Mouse (Mus musculus) intestine, postnatal 0 days (tissue): ENCODE measurements around the gene Samd4b. TPM values are rescaled to one million over a fixed set of nuclear protein-coding genes. Genes with fewer than 3 reads are reported as not detected.
"Not testable (repeated sequence)": the region's sequence is repeated elsewhere in the genome, so short reads cannot be mapped to it uniquely, and the experiment has no call there.

Experiments used
- ATAC-seq: fragments of 200-750 bp; cut with Nextera tagmentation; 2 replicates; pipeline ENCODE4 v1.8.0; 2017; ENCODE audit warnings: mild to moderate bottlenecking, moderate TSS enrichment, moderate library complexity
- H3K27ac ChIP-seq: fragments of 300-500 bp; sonication (generic); 2 replicates; pipeline ENCODE4 v1.5.1; 2014; ENCODE audit warnings: mild to moderate bottlenecking, low read depth, low read length, moderate library complexity
- H3K27me3 ChIP-seq: fragments of 300-500 bp; sonication (generic); replicated peaks from 2 replicates; pipeline ENCODE4 v1.6.1; 2014; ENCODE audit warnings: low read length, mixed read lengths; ENCODE audit not compliant: control insufficient read depth, insufficient read depth
- H3K36me3 ChIP-seq: fragments of 300-500 bp; sonication (generic); 2 replicates; pipeline ENCODE4 v1.6.1; 2014; ENCODE audit warnings: mild to moderate bottlenecking, moderate library complexity; ENCODE audit not compliant: control insufficient read depth, insufficient read depth
- H3K4me1 ChIP-seq: fragments of 300-500 bp; sonication (generic); replicated peaks from 2 replicates; pipeline ENCODE4 v1.6.1; 2014; ENCODE audit warnings: antibody characterized with exemption, low read length, mixed read lengths; ENCODE audit not compliant: control insufficient read depth, insufficient read depth
- H3K4me2 ChIP-seq: fragments of 300-500 bp; sonication (generic); replicated peaks from 2 replicates; pipeline ENCODE4 v1.6.1; 2014; ENCODE audit warnings: low read depth, mild to moderate bottlenecking, moderate library complexity
- H3K4me3 ChIP-seq: fragments of 300-500 bp; sonication (generic); 2 replicates; pipeline ENCODE4 v1.5.1; 2014; ENCODE audit warnings: low read depth, low read length
- H3K9ac ChIP-seq: fragments of 300-500 bp; sonication (generic); 2 replicates; pipeline ENCODE4 v1.6.1; 2014; ENCODE audit warnings: mild to moderate bottlenecking, low read depth, low read length
- H3K9me3 ChIP-seq: fragments of 300-500 bp; sonication (generic); 2 replicates; pipeline ENCODE4 v1.6.1; 2016; ENCODE audit warnings: mixed run types; ENCODE audit not compliant: control insufficient read depth
- CTCF ChIP-seq: sonication (generic); IDR thresholded peaks from 2 replicates; pipeline ENCODE4 v1.5.1; 2016; ENCODE audit warnings: low read depth, mild to moderate bottlenecking, control low read depth, antibody characterized with exemption, moderate library complexity
- WGBS: fragments of 180-500 bp; shearing (Covaris S2); extraction: QIAGEN DNeasy Blood & Tissue Kit; methylation state at CpG from one replicate; pipeline ENCODE4 v1.1.7; 2014; 5-methylcytosine and 5-hydroxymethylcytosine counted together
- polyA plus RNA-seq: library from polyadenylated mRNA; unstranded; fragments of >200 nt; fragmentation: Nextera tagmentation; extraction: Ambion mirVana; gene quantifications from 2 replicates; pipeline ENCODE4 v1.2.1, GENCODE M21; 2015

Gene Samd4b
- polyA plus RNA-seq, 1 experiment from 2014 or later: 13.4 TPM

- TF ChIP-seq CTCF: no peak
- H3K4me2 ChIP-seq: no peak overlapping the region
- H3K27ac ChIP-seq: no peak overlapping the region
- H3K36me3 ChIP-seq: no peaks in the 10 kb centered on the region
- no peak overlapping the region for H3K9ac ChIP-seq
- 79% methylated on average over 8 of the region's 8 CpGs for WGBS
- no peak overlapping the region for H3K4me3 ChIP-seq
- no peaks in the 10 kb centered on the region for H3K27me3 ChIP-seq
- H3K9me3 ChIP-seq: no peaks in the 10 kb centered on the region
- H3K4me1 ChIP-seq: no peaks in the 10 kb centered on the region
- no peak for ATAC-seq
These were observed 65.9 kb downstream of the Samd4b start for GRCm38 (mm10) chr7:28532005-28532404.

DNA sequence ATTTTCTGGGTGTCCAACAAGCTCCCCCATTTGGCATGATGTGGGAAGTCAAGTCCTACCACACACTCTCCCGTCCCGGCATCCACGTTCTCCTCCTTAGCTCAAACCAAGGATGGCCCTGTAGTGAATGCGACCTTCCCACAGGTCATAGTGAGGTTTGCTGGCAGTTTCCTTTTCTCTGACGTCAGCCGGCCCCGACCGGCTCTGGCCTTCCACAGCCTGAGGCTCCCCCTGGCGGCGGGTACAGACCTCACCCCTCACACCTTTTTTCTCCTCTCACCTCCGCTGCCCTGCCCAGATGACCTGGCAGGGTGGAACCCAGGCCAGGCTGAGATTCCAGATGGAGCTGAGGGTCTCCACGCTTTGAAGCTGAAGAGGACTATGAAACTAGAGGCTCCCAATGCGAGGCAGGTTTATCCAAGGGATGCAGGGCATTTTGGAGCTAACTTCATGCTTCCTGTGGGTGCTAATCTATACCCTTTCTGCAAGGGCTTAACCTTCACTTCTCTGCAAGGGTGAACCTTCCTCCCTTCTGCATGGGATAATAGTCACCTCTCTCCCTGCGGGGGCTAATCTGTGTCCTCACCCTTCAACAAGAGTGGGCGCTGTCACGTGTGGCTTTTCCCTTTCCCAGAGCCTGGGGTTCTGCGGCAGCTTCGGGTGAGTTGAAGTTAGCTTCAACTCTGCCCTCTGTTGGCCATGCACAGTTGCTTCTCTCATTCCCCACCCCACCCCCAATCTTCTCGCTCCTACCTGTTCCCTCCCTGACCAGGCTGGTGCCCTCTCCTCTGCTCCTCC, 69.8 kb downstream of the Samd4b start:
- Histone ChIP-seq H3K9ac (no peak overlapping the region), H3K4me2 (no peak overlapping the region), H3K4me3 (no peak overlapping the region), H3K36me3 (no peaks in the 10 kb centered on the region), H3K27me3 (no peaks in the 10 kb centered on the region), H3K27ac (no peak overlapping the region), H3K9me3 (no peaks in the 10 kb centered on the region), H3K4me1 (no peaks in the 10 kb centered on the region)
- WGBS: 7% methylated on average over 19 of the region's 19 CpGs
- peak; percentile 74 for ATAC-seq
- peak; percentile 93 for TF ChIP-seq CTCF

DNA sequence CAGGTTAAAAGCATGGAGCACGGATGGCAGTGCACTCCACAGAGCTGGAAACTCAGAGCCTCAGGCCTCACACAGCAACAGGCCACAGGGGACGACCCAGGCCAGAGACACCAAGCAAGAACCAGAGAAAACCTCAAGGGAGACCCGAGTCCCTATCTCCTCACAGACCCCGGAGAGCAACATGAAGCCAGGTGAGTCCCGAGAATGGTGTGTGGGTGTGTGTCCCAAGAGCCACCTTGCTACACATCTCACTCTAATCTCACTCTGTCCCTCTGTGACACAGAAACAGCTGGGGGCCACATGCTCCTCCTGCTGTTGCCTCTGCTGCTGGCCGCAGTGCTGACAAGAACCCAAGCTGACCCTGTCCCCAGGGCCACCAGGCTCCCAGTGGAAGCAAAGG, 75.4 kb downstream of the Samd4b start, which contains the start of gene Ifnl3:
Gene Ifnl3, plus strand, starts transcription at position 301 of the 400 bp plus-strand sequence.
- not testable (repeated sequence) for H3K36me3 ChIP-seq, H3K9me3 ChIP-seq, H3K27ac ChIP-seq, H3K4me3 ChIP-seq, H3K27me3 ChIP-seq, ATAC-seq, H3K4me1 ChIP-seq, H3K9ac ChIP-seq, H3K4me2 ChIP-seq
- WGBS: 68% methylated on average over 5 of the region's 6 CpGs

DNA sequence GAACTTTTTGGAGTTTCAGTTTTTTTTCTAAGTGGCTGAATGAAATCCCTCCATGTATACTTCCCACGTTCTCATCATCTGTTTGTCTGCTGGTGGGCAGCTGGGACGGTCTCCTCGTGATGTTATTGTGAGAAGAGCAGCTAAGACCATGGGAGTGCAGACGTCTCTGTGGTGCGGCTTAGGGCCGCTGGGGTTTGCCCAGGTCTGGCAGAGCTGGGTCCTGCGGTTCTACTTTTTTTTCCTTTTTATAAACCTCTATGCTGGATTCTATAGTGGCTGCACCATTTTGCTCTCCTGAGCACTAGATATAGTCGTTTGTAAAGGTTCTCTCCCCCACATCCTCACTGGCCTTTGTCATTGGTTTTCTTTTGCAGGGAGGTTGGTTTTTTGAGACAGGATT, 86.5 kb downstream of the Samd4b start:
- WGBS: 68% methylated on average over 8 of the region's 8 CpGs

GRCm38 (mm10) chr7:28510405-28510974, 87.5 kb downstream of the Samd4b start, which contains the start of gene Ifnl2:
Ifnl2 (minus strand) TSS chr7:28510455.
- H3K4me2 ChIP-seq: 0 out of 2 replicates have a peak within 1 kb of the TSS, but pooled peaks have one; percentile 21
- peak; percentile 61; the same call in 1 of the 2 replicates for ATAC-seq
- not testable (repeated sequence) for H3K9ac ChIP-seq, H3K9me3 ChIP-seq, H3K27ac ChIP-seq, H3K36me3 ChIP-seq, H3K4me1 ChIP-seq, H3K4me3 ChIP-seq, H3K27me3 ChIP-seq
- peak; percentile 26 for TF ChIP-seq CTCF
- 46% methylated on average over 8 of the region's 8 CpGs for WGBS

More for the DNA sequence above, 86.5 kb downstream of the Samd4b start:
- Histone ChIP-seq H3K9me3 (no peaks in the 10 kb centered on the region), H3K27me3 (no peaks in the 10 kb centered on the region), H3K4me2 (no peak overlapping the region), H3K27ac (no peak overlapping the region), H3K4me3 (no peak overlapping the region), H3K36me3 (no peaks in the 10 kb centered on the region), H3K9ac (no peak overlapping the region), H3K4me1 (no peaks in the 10 kb centered on the region)
- ATAC-seq: no peak
- TF ChIP-seq CTCF: no peak

DNA sequence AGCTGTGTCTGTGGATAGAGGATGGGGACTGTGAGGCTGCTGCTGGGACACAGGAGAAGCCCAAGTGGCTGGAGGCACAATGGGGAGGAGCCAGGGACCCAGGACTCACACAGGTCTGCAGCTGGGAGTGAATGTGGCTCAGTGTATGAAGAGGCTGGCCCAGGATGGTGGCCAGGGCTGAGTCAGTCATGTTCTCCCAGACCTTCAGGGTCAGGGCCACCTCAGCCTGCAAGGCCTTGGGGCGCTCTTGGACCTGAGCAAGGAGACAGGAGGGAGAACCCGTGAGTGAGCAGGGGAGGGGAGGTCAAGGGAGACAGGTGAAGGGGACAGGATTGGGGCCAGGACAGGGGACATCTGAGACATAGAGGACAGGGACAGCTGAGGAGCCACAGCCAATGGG, 88.8 kb downstream of the Samd4b start:
- H3K4me3 ChIP-seq, H3K9me3 ChIP-seq, H3K4me2 ChIP-seq, H3K27me3 ChIP-seq, H3K27ac ChIP-seq, ATAC-seq, H3K9ac ChIP-seq, H3K4me1 ChIP-seq, H3K36me3 ChIP-seq: not testable (repeated sequence)
- 100% methylated on average over 1 of the region's 2 CpGs for WGBS
